Mouse (Mus musculus) liver, embryonic 12.5 days (tissue): ENCODE results near the gene Tfip11. TPM values are rescaled to one million over a fixed set of nuclear protein-coding genes. Genes with fewer than 3 reads are reported as not detected.

Experiments used
- ATAC-seq: fragments of 200-750 bp; cut with Nextera tagmentation; 2 replicates; pipeline ENCODE4 v1.8.0; 2017; ENCODE audit warnings: moderate number of reproducible peaks, mild to moderate bottlenecking, moderate library complexity
- H3K27ac ChIP-seq: fragments of 300-500 bp; sonication (generic); 2 replicates; pipeline ENCODE4 v1.5.1; 2016; ENCODE audit warnings: mild to moderate bottlenecking
- H3K27me3 ChIP-seq: fragments of 300-500 bp; sonication (generic); replicated peaks from 2 replicates; pipeline ENCODE4 v1.6.1; 2016; ENCODE audit warnings: mild to moderate bottlenecking, moderate library complexity
- H3K36me3 ChIP-seq: fragments of 300-500 bp; sonication (generic); 2 replicates; pipeline ENCODE4 v1.6.1; 2016; ENCODE audit warnings: mild to moderate bottlenecking, moderate library complexity
- H3K4me1 ChIP-seq: fragments of 300-500 bp; sonication (generic); 2 replicates; pipeline ENCODE4 v1.6.1; 2016
- H3K4me2 ChIP-seq: fragments of 300-500 bp; sonication (generic); 2 replicates; pipeline ENCODE4 v1.6.1; 2016; ENCODE audit warnings: mild to moderate bottlenecking, moderate library complexity
- H3K4me3 ChIP-seq: fragments of 300-500 bp; sonication (generic); 2 replicates; pipeline ENCODE4 v1.5.1; 2016; ENCODE audit warnings: mild to moderate bottlenecking, moderate library complexity
- H3K9ac ChIP-seq: fragments of 300-500 bp; sonication (generic); 2 replicates; pipeline ENCODE4 v1.6.1; 2016; ENCODE audit warnings: mild to moderate bottlenecking, moderate library complexity
- H3K9me3 ChIP-seq: fragments of 300-500 bp; sonication (generic); replicated peaks from 2 replicates; pipeline ENCODE4 v1.6.1; 2016; ENCODE audit warnings: mild to moderate bottlenecking, moderate library complexity
- WGBS: fragments of 180-500 bp; shearing (Covaris S2); methylation state at CpG from one replicate; pipeline ENCODE4 v1.1.7; 2016; ENCODE audit not compliant: insufficient replicate concordance; 5-methylcytosine and 5-hydroxymethylcytosine counted together
- polyA plus RNA-seq: library from polyadenylated mRNA; unstranded; fragments of >200 nt; fragmentation: Nextera tagmentation; extraction: Ambion mirVana; gene quantifications from 2 replicates; pipeline ENCODE4 v1.2.1, GENCODE M21; 2016

The Tfip11 gene
- polyA plus RNA-seq, 1 experiment from 2014 or later: 20.7 TPM

GRCm38 (mm10) chr5:112370236-112370813 lies 44.2 kb downstream of the Tfip11 start:
- no peaks in the 10 kb centered on the region for H3K27me3 ChIP-seq
- 87% methylated on average over 12 of the region's 12 CpGs for WGBS
- H3K4me1 ChIP-seq: no peaks in the 10 kb centered on the region
- no peak overlapping the region for H3K4me2 ChIP-seq
- no peak overlapping the region for H3K27ac ChIP-seq
- no peak overlapping the region for H3K9ac ChIP-seq
- ATAC-seq: no peak
- peaks cover 83% of the 10 kb centered on the region for H3K36me3 ChIP-seq
- H3K4me3 ChIP-seq: no peak overlapping the region
- no peaks in the 10 kb centered on the region for H3K9me3 ChIP-seq

GRCm38 (mm10) chr5:112371933-112372332 lies 45.8 kb downstream of the Tfip11 start:
- Histone ChIP-seq H3K36me3 (peaks cover 78% of the 10 kb centered on the region), H3K27me3 (no peaks in the 10 kb centered on the region), H3K4me1 (peaks cover 4% of the 10 kb centered on the region; the same call in 1 of the 2 replicates), H3K4me2 (no peak overlapping the region), H3K4me3 (no peak overlapping the region), H3K9me3 (no peaks in the 10 kb centered on the region), H3K9ac (no peak overlapping the region), H3K27ac (no peak overlapping the region)
- 75% methylated on average over 7 of the region's 7 CpGs for WGBS
- ATAC-seq: no peak

GRCm38 (mm10) chr5:112376111-112376510 lies 50.0 kb downstream of the Tfip11 start:
- H3K4me1 ChIP-seq: peaks cover 4% of the 10 kb centered on the region; the same call in 1 of the 2 replicates
- no peak overlapping the region; the same call in 1 of the 2 replicates for H3K27ac ChIP-seq
- H3K36me3 ChIP-seq: peaks cover 74% of the 10 kb centered on the region
- peak; percentile 61; the same call in 1 of the 2 replicates for ATAC-seq
- no peak overlapping the region for H3K4me2 ChIP-seq
- WGBS: 59% methylated on average over 4 of the region's 4 CpGs
- no peaks in the 10 kb centered on the region for H3K9me3 ChIP-seq
- no peaks in the 10 kb centered on the region for H3K27me3 ChIP-seq
- H3K9ac ChIP-seq: no peak overlapping the region
- H3K4me3 ChIP-seq: no peak overlapping the region

- ATAC-seq: no peak
These were observed 51.2 kb downstream of the Tfip11 start for GRCm38 (mm10) chr5:112377380-112377779.

GRCm38 (mm10) chr5:112378716-112379115 lies 52.6 kb downstream of the Tfip11 start:
- H3K4me1 ChIP-seq: peaks cover 9% of the 10 kb centered on the region
- no peak for ATAC-seq
- WGBS: 71% methylated on average over 6 of the region's 6 CpGs
- no peaks in the 10 kb centered on the region for H3K27me3 ChIP-seq
- H3K9ac ChIP-seq: no peak overlapping the region
- H3K36me3 ChIP-seq: peaks cover 49% of the 10 kb centered on the region
- no peak overlapping the region for H3K4me3 ChIP-seq
- no peaks in the 10 kb centered on the region for H3K9me3 ChIP-seq
- H3K27ac ChIP-seq: no peak overlapping the region
- H3K4me2 ChIP-seq: no peak overlapping the region

More at GRCm38 (mm10) chr5:112377380-112377779, 51.2 kb downstream of the Tfip11 start:
- H3K4me1 ChIP-seq: peaks cover 8% of the 10 kb centered on the region
- WGBS: 88% methylated on average over 1 of the region's 1 CpGs
- H3K9me3 ChIP-seq: no peaks in the 10 kb centered on the region
- no peak overlapping the region for H3K4me3 ChIP-seq
- H3K9ac ChIP-seq: no peak overlapping the region
- no peak overlapping the region for H3K4me2 ChIP-seq
- H3K27ac ChIP-seq: no peak overlapping the region
- peaks cover 61% of the 10 kb centered on the region for H3K36me3 ChIP-seq
- no peaks in the 10 kb centered on the region for H3K27me3 ChIP-seq

GRCm38 (mm10) chr5:112381154-112381553 lies 55.0 kb downstream of the Tfip11 start:
- H3K4me1 ChIP-seq: peaks cover 26% of the 10 kb centered on the region
- H3K27ac ChIP-seq: no peak overlapping the region
- 63% methylated on average over 11 of the region's 11 CpGs for WGBS
- no peak for ATAC-seq
- H3K4me3 ChIP-seq: no peak overlapping the region
- no peak overlapping the region for H3K9ac ChIP-seq
- peaks cover 26% of the 10 kb centered on the region; the same call in 1 of the 2 replicates for H3K36me3 ChIP-seq
- no peaks in the 10 kb centered on the region for H3K9me3 ChIP-seq
- no peak overlapping the region for H3K4me2 ChIP-seq
- no peaks in the 10 kb centered on the region for H3K27me3 ChIP-seq

- 76% methylated on average over 8 of the region's 9 CpGs for WGBS
These were observed 55.9 kb downstream of the Tfip11 start for GRCm38 (mm10) chr5:112382042-112382441.

GRCm38 (mm10) chr5:112382641-112383330 lies 56.6 kb downstream of the Tfip11 start:
- Histone ChIP-seq H3K27ac (no peak overlapping the region), H3K4me2 (no peak overlapping the region), H3K9ac (no peak overlapping the region), H3K4me1 (peaks cover 35% of the 10 kb centered on the region), H3K36me3 (peaks cover 21% of the 10 kb centered on the region; the same call in 1 of the 2 replicates), H3K27me3 (no peaks in the 10 kb centered on the region), H3K4me3 (no peak overlapping the region), H3K9me3 (no peaks in the 10 kb centered on the region)
- ATAC-seq: no peak
- WGBS: 69% methylated on average over 17 of the region's 17 CpGs

More at GRCm38 (mm10) chr5:112382042-112382441, 55.9 kb downstream of the Tfip11 start:
- Histone ChIP-seq H3K27me3 (no peaks in the 10 kb centered on the region), H3K9me3 (no peaks in the 10 kb centered on the region), H3K4me1 (peaks cover 34% of the 10 kb centered on the region), H3K4me3 (no peak overlapping the region), H3K27ac (no peak overlapping the region), H3K4me2 (no peak overlapping the region), H3K36me3 (peaks cover 26% of the 10 kb centered on the region; the same call in 1 of the 2 replicates), H3K9ac (no peak overlapping the region)
- no peak for ATAC-seq

- no peaks in the 10 kb centered on the region for H3K36me3 ChIP-seq
- H3K27ac ChIP-seq: no peak overlapping the region
- 26% methylated on average over 13 of the region's 13 CpGs for WGBS
- H3K9me3 ChIP-seq: no peaks in the 10 kb centered on the region
- H3K4me3 ChIP-seq: no peak overlapping the region
- no peak overlapping the region for H3K9ac ChIP-seq
- no peak for ATAC-seq
- no peaks in the 10 kb centered on the region for H3K27me3 ChIP-seq
- no peak overlapping the region for H3K4me2 ChIP-seq
- peaks cover 35% of the 10 kb centered on the region for H3K4me1 ChIP-seq
These were observed 58.8 kb downstream of the Tfip11 start for GRCm38 (mm10) chr5:112384805-112385472.

- Histone ChIP-seq H3K27ac (no peak overlapping the region), H3K36me3 (no peaks in the 10 kb centered on the region), H3K4me3 (no peak overlapping the region), H3K27me3 (peaks cover 3% of the 10 kb centered on the region), H3K4me2 (no peak overlapping the region), H3K9me3 (no peaks in the 10 kb centered on the region), H3K4me1 (peaks cover 35% of the 10 kb centered on the region), H3K9ac (no peak overlapping the region)
- WGBS: 52% methylated on average over 2 of the region's 2 CpGs
- ATAC-seq: peak; percentile 91
These were observed 59.8 kb downstream of the Tfip11 start for GRCm38 (mm10) chr5:112385973-112386372.
